Mouse (Mus musculus): ENCODE results near the gene Fbf1.
"Not testable (repeated sequence)": the region's sequence is repeated elsewhere in the genome, so short reads cannot be mapped to it uniquely, and the experiment has no call there.

Fbf1 gene

GRCm38 (mm10) chr11:116138468-116139138 lies 29.4 kb downstream of the Fbf1 start, which contains the start of gene Mrpl38:
Mrpl38 (minus strand) TSS chr11:116138868.
- ATAC-seq (ENCODE audit: insufficient number of reproducible peaks, low FRiP score, low TSS enrichment): peak; percentile 81

GRCm38 (mm10) chr11:116138096-116138467 lies 29.9 kb downstream of the Fbf1 start:
- no peak for ATAC-seq (ENCODE audit: insufficient number of reproducible peaks, low FRiP score, low TSS enrichment)

GRCm38 (mm10) chr11:116134171-116134570 lies 33.8 kb downstream of the Fbf1 start:
- no peak for ATAC-seq (ENCODE audit: insufficient number of reproducible peaks, low FRiP score, low TSS enrichment)

GRCm38 (mm10) chr11:116133497-116133896 lies 34.5 kb downstream of the Fbf1 start:
- ATAC-seq (ENCODE audit: insufficient number of reproducible peaks, low FRiP score, low TSS enrichment): no peak

- ATAC-seq (ENCODE audit: insufficient number of reproducible peaks, low FRiP score, low TSS enrichment): no peak
These were observed 35.3 kb downstream of the Fbf1 start for GRCm38 (mm10) chr11:116132366-116133333.

- no peak for ATAC-seq (ENCODE audit: insufficient number of reproducible peaks, low FRiP score, low TSS enrichment)
These were observed 36.4 kb downstream of the Fbf1 start for GRCm38 (mm10) chr11:116131349-116132170.

GRCm38 (mm10) chr11:116130488-116131205 lies 37.3 kb downstream of the Fbf1 start, which contains the start of gene Trim65:
Trim65 (minus strand) TSS chr11:116131128.
- ATAC-seq (ENCODE audit: insufficient number of reproducible peaks, low FRiP score, low TSS enrichment): peak; percentile 74; the same call in 1 of the 2 replicates

GRCm38 (mm10) chr11:116129993-116130487 lies 37.9 kb downstream of the Fbf1 start:
- ATAC-seq (ENCODE audit: insufficient number of reproducible peaks, low FRiP score, low TSS enrichment): no peak

GRCm38 (mm10) chr11:116129091-116129790 lies 38.7 kb downstream of the Fbf1 start:
- no peak for ATAC-seq (ENCODE audit: insufficient number of reproducible peaks, low FRiP score, low TSS enrichment)

- ATAC-seq (ENCODE audit: insufficient number of reproducible peaks, low FRiP score, low TSS enrichment): no peak
These were observed 40.0 kb downstream of the Fbf1 start for GRCm38 (mm10) chr11:116127986-116128385.

GRCm38 (mm10) chr11:116127156-116127980 lies 40.6 kb downstream of the Fbf1 start, which contains the start of gene Trim47:
Trim47 (minus strand) TSS chr11:116127210.
- no peak for ATAC-seq (ENCODE audit: insufficient number of reproducible peaks, low FRiP score, low TSS enrichment)

- ATAC-seq (ENCODE audit: insufficient number of reproducible peaks, low FRiP score, low TSS enrichment): no peak
These were observed 41.7 kb downstream of the Fbf1 start for GRCm38 (mm10) chr11:116126261-116126660.

- ATAC-seq (ENCODE audit: insufficient number of reproducible peaks, low FRiP score, low TSS enrichment): not testable (repeated sequence)
These were observed 46.2 kb downstream of the Fbf1 start for GRCm38 (mm10) chr11:116121731-116122245.

- ATAC-seq (ENCODE audit: insufficient number of reproducible peaks, low FRiP score, low TSS enrichment): no peak
These were observed 50.1 kb downstream of the Fbf1 start for GRCm38 (mm10) chr11:116117819-116118218.

GRCm38 (mm10) chr11:116117241-116117640 lies 50.7 kb downstream of the Fbf1 start:
- ATAC-seq (ENCODE audit: insufficient number of reproducible peaks, low FRiP score, low TSS enrichment): no peak

GRCm38 (mm10) chr11:116111611-116112203 lies 56.3 kb downstream of the Fbf1 start:
- no peak for ATAC-seq (ENCODE audit: insufficient number of reproducible peaks, low FRiP score, low TSS enrichment)

GRCm38 (mm10) chr11:116111067-116111466 lies 56.9 kb downstream of the Fbf1 start:
- no peak for ATAC-seq (ENCODE audit: insufficient number of reproducible peaks, low FRiP score, low TSS enrichment)
